Mouse (Mus musculus): Measurements from ENCODE around the gene Tollip. TPM values are rescaled to one million over a fixed set of nuclear protein-coding genes. Genes with fewer than 3 reads are reported as not detected.
A peak's percentile ranks its signal among the peaks of the same experiment; 100 is the strongest.

Gene Tollip
- polyA plus RNA-seq (2012; rRNA removed): 101 and 104 TPM in 2 replicates

GRCm38 (mm10) chr7:141918407-141918806 lies at the start of gene Tollip:
Gene Tollip (minus strand): TSS chr7:141918507.
- no peak for DNase-seq (ENCODE audit: extremely low spot score in 1 of 2, low spot score in 1 of 2)

- no peak for DNase-seq (ENCODE audit: extremely low spot score in 1 of 2, low spot score in 1 of 2)
Measured at GRCm38 (mm10) chr7:141966281-141966680, 48.0 kb upstream of the Tollip start.

GRCm38 (mm10) chr7:141962521-141962920 lies 44.2 kb upstream of the Tollip start:
- no peak for DNase-seq (ENCODE audit: extremely low spot score in 1 of 2, low spot score in 1 of 2)

GRCm38 (mm10) chr7:141961491-141961890 lies 43.2 kb upstream of the Tollip start:
- peak in 1 of 2 experiments; percentile 64 for DNase-seq (ENCODE audit: extremely low spot score in 1 of 2, low spot score in 1 of 2)

- DNase-seq (ENCODE audit: extremely low spot score in 1 of 2, low spot score in 1 of 2): no peak
Measured at GRCm38 (mm10) chr7:141960926-141961325, 42.6 kb upstream of the Tollip start.

GRCm38 (mm10) chr7:141959133-141959532 lies 40.8 kb upstream of the Tollip start:
- DNase-seq (ENCODE audit: extremely low spot score in 1 of 2, low spot score in 1 of 2): no peak

GRCm38 (mm10) chr7:141958211-141958610 lies 39.9 kb upstream of the Tollip start:
- DNase-seq (ENCODE audit: extremely low spot score in 1 of 2, low spot score in 1 of 2): no peak

GRCm38 (mm10) chr7:141957524-141958051 lies 39.3 kb upstream of the Tollip start:
- no peak for DNase-seq (ENCODE audit: extremely low spot score in 1 of 2, low spot score in 1 of 2)

GRCm38 (mm10) chr7:141956174-141956566 lies 37.9 kb upstream of the Tollip start:
- peak in 1 of 2 experiments; percentile 68 for DNase-seq (ENCODE audit: extremely low spot score in 1 of 2, low spot score in 1 of 2)

- DNase-seq (ENCODE audit: extremely low spot score in 1 of 2, low spot score in 1 of 2): peak in 1 of 2 experiments; percentile 57
Measured at GRCm38 (mm10) chr7:141955565-141956173, 37.4 kb upstream of the Tollip start.

GRCm38 (mm10) chr7:141953616-141954015 lies 35.3 kb upstream of the Tollip start:
- no peak for DNase-seq (ENCODE audit: extremely low spot score in 1 of 2, low spot score in 1 of 2)

GRCm38 (mm10) chr7:141952920-141953319 lies 34.6 kb upstream of the Tollip start:
- peak in 1 of 2 experiments; percentile 71 for DNase-seq (ENCODE audit: extremely low spot score in 1 of 2, low spot score in 1 of 2)

- no peak for DNase-seq (ENCODE audit: extremely low spot score in 1 of 2, low spot score in 1 of 2)
Measured at GRCm38 (mm10) chr7:141951821-141952220, 33.5 kb upstream of the Tollip start.

GRCm38 (mm10) chr7:141950104-141951013 lies 32.1 kb upstream of the Tollip start:
- no peak for DNase-seq (ENCODE audit: extremely low spot score in 1 of 2, low spot score in 1 of 2)

- no peak for DNase-seq (ENCODE audit: extremely low spot score in 1 of 2, low spot score in 1 of 2)
Measured at GRCm38 (mm10) chr7:141949799-141950103, 31.4 kb upstream of the Tollip start.

- DNase-seq (ENCODE audit: extremely low spot score in 1 of 2, low spot score in 1 of 2): peak; percentile 94 to 97
Measured at GRCm38 (mm10) chr7:141948906-141949798, 30.8 kb upstream of the Tollip start, which contains the start of gene Brsk2. Gene Brsk2 (plus strand): TSS chr7:141949751.

GRCm38 (mm10) chr7:141948045-141948444 lies 29.7 kb upstream of the Tollip start:
- no peak for DNase-seq (ENCODE audit: extremely low spot score in 1 of 2, low spot score in 1 of 2)

GRCm38 (mm10) chr7:141947512-141947911 lies 29.2 kb upstream of the Tollip start:
- no peak for DNase-seq (ENCODE audit: extremely low spot score in 1 of 2, low spot score in 1 of 2)

- peak; percentile 81 to 88 for DNase-seq (ENCODE audit: extremely low spot score in 1 of 2, low spot score in 1 of 2)
Measured at GRCm38 (mm10) chr7:141945927-141946326, 27.6 kb upstream of the Tollip start.

- no peak for DNase-seq (ENCODE audit: extremely low spot score in 1 of 2, low spot score in 1 of 2)
Measured at GRCm38 (mm10) chr7:141943444-141943843, 25.1 kb upstream of the Tollip start.

- DNase-seq (ENCODE audit: extremely low spot score in 1 of 2, low spot score in 1 of 2): no peak
Measured at GRCm38 (mm10) chr7:141934951-141935350, 16.6 kb upstream of the Tollip start.

All from frontal cortex, adult 2 months (tissue).